Mouse (Mus musculus) lung, adult 18-20 months (tissue): ENCODE results near the gene Mzt1.

Experiments
- DNase-seq, 2 experiments: peaks; one replicate each; pipeline ENCODE4 v3.0.0; 2022; ENCODE audit warnings: mixed read lengths in 2 of 2

The Mzt1 gene

GRCm38 (mm10) chr14:99010920-99011313, 35.0 kb downstream of the Mzt1 start:
- no peak for DNase-seq

GRCm38 (mm10) chr14:99010224-99010919, 35.6 kb downstream of the Mzt1 start:
- DNase-seq, result no peak

GRCm38 (mm10) chr14:98994218-98994617, 51.7 kb downstream of the Mzt1 start, which contains the start of gene Rpl36a-ps1:
Gene Rpl36a-ps1, minus strand, starts transcription at chr14:98994318.
- DNase-seq, result no peak

- no peak for DNase-seq
Observed at GRCm38 (mm10) chr14:98992482-98992881, 53.5 kb downstream of the Mzt1 start.

GRCm38 (mm10) chr14:98990636-98991035, 55.3 kb downstream of the Mzt1 start:
- no peak for DNase-seq

GRCm38 (mm10) chr14:98989818-98990217, 56.1 kb downstream of the Mzt1 start:
- DNase-seq, result no peak
